Mouse (Mus musculus): ENCODE measurements around the gene Ppp1r37. TPM values are rescaled to one million over a fixed set of nuclear protein-coding genes. Genes with fewer than 3 reads are reported as not detected.

The Ppp1r37 gene
- polyA plus RNA-seq, 2 experiments = 5.6 to 84.9 TPM

- WGBS = 75% methylated on average over 5 of the region's 5 CpGs
- ATAC-seq (ENCODE audit: low FRiP score, low read depth) = no peak
- Histone ChIP-seq H3K9ac (ENCODE audit: low read depth, low read length, severe bottlenecking) (no peak overlapping the region), H3K27ac (replicated peaks; ENCODE audit: low read depth, low read length) (no peak overlapping the region), H3K4me2 (replicated peaks; ENCODE audit: low read depth, low read length, severe bottlenecking) (no peak overlapping the region), H3K27me3 (ENCODE audit: control insufficient read depth, insufficient read depth, low read length) (peaks cover 12% of the 10 kb centered on the region), H3K4me1 (ENCODE audit: control insufficient read depth, insufficient read depth, low read length) (peaks cover 5% of the 10 kb centered on the region; the same call in 1 of the 2 replicates), H3K4me3 (replicated peaks; ENCODE audit: low read length) (no peak overlapping the region), H3K9me3 (ENCODE audit: control insufficient read depth, low read length) (no peaks in the 10 kb centered on the region), H3K36me3 (ENCODE audit: control insufficient read depth, insufficient read depth, low read length) (no peaks in the 10 kb centered on the region)
- no peak for DNase-seq (ENCODE audit: low spot score)
- TF ChIP-seq POLR2A (IDR thresholded peaks at IDR 0.05; ENCODE audit: borderline replicate concordance, extremely low read depth, insufficient read depth, insufficient read length) = no peak
Observed at GRCm38 (mm10) chr7:19496214-19496555, 66.7 kb downstream of the Ppp1r37 start.

GRCm38 (mm10) chr7:19495521-19496213, 67.2 kb downstream of the Ppp1r37 start:
- no peak overlapping the region for H3K9ac ChIP-seq (ENCODE audit: low read depth, low read length, severe bottlenecking)
- no peak for TF ChIP-seq POLR2A (IDR thresholded peaks at IDR 0.05; ENCODE audit: borderline replicate concordance, extremely low read depth, insufficient read depth, insufficient read length)
- WGBS = 62% methylated on average over 20 of the region's 20 CpGs
- H3K9me3 ChIP-seq (ENCODE audit: control insufficient read depth, low read length) = no peaks in the 10 kb centered on the region
- H3K36me3 ChIP-seq (ENCODE audit: control insufficient read depth, insufficient read depth, low read length) = no peaks in the 10 kb centered on the region
- DNase-seq (ENCODE audit: low spot score) (peak; percentile 43), ATAC-seq (ENCODE audit: low FRiP score, low read depth) (no peak; the same call in 1 of the 2 replicates)
- no peak overlapping the region for H3K4me3 ChIP-seq (replicated peaks; ENCODE audit: low read length)
- peaks cover 17% of the 10 kb centered on the region for H3K27me3 ChIP-seq (ENCODE audit: control insufficient read depth, insufficient read depth, low read length)
- H3K4me2 ChIP-seq (replicated peaks; ENCODE audit: low read depth, low read length, severe bottlenecking) = no peak overlapping the region
- no peak overlapping the region for H3K27ac ChIP-seq (replicated peaks; ENCODE audit: low read depth, low read length)
- peaks cover 5% of the 10 kb centered on the region; the same call in 1 of the 2 replicates for H3K4me1 ChIP-seq (ENCODE audit: control insufficient read depth, insufficient read depth, low read length)

GRCm38 (mm10) chr7:19494751-19495474, 68.0 kb downstream of the Ppp1r37 start:
- Histone ChIP-seq H3K36me3 (ENCODE audit: control insufficient read depth, insufficient read depth, low read length) (no peaks in the 10 kb centered on the region), H3K4me3 (replicated peaks; ENCODE audit: low read length) (no peak overlapping the region), H3K4me1 (ENCODE audit: control insufficient read depth, insufficient read depth, low read length) (peaks cover 5% of the 10 kb centered on the region; the same call in 1 of the 2 replicates), H3K4me2 (replicated peaks; ENCODE audit: low read depth, low read length, severe bottlenecking) (no peak overlapping the region), H3K27ac (replicated peaks; ENCODE audit: low read depth, low read length) (no peak overlapping the region), H3K9ac (ENCODE audit: low read depth, low read length, severe bottlenecking) (no peak overlapping the region), H3K9me3 (ENCODE audit: control insufficient read depth, low read length) (no peaks in the 10 kb centered on the region), H3K27me3 (ENCODE audit: control insufficient read depth, insufficient read depth, low read length) (peaks cover 24% of the 10 kb centered on the region)
- WGBS = 85% methylated on average over 25 of the region's 25 CpGs
- TF ChIP-seq POLR2A (IDR thresholded peaks at IDR 0.05; ENCODE audit: borderline replicate concordance, extremely low read depth, insufficient read depth, insufficient read length) = no peak
- no peak for DNase-seq (ENCODE audit: low spot score)
- no peak for ATAC-seq (ENCODE audit: low FRiP score, low read depth)

- Histone ChIP-seq H3K4me2 (replicated peaks; ENCODE audit: low read depth, low read length, severe bottlenecking) (peak overlapping the region; percentile 38), H3K36me3 (ENCODE audit: control insufficient read depth, insufficient read depth, low read length) (no peaks in the 10 kb centered on the region), H3K27ac (replicated peaks; ENCODE audit: low read depth, low read length) (no peak overlapping the region), H3K4me1 (ENCODE audit: control insufficient read depth, insufficient read depth, low read length) (peaks cover 5% of the 10 kb centered on the region; the same call in 1 of the 2 replicates), H3K9ac (ENCODE audit: low read depth, low read length, severe bottlenecking) (0 out of 2 replicates have a peak overlapping the region, but pooled peaks have one; percentile 41), H3K9me3 (ENCODE audit: control insufficient read depth, low read length) (no peaks in the 10 kb centered on the region), H3K27me3 (ENCODE audit: control insufficient read depth, insufficient read depth, low read length) (peaks cover 49% of the 10 kb centered on the region), H3K4me3 (replicated peaks; ENCODE audit: low read length) (peak overlapping the region; percentile 20)
- ATAC-seq (ENCODE audit: low FRiP score, low read depth) = no peak
- DNase-seq (ENCODE audit: low spot score) = no peak
- under 1% methylated on average over 26 of the region's 26 CpGs for WGBS
- no peak for TF ChIP-seq POLR2A (IDR thresholded peaks at IDR 0.05; ENCODE audit: borderline replicate concordance, extremely low read depth, insufficient read depth, insufficient read length)
Observed at GRCm38 (mm10) chr7:19491731-19492130, 71.1 kb downstream of the Ppp1r37 start.

- H3K36me3 ChIP-seq (ENCODE audit: control insufficient read depth, insufficient read depth, low read length) = no peaks in the 10 kb centered on the region
- DNase-seq (ENCODE audit: low spot score) (no peak), ATAC-seq (ENCODE audit: low FRiP score, low read depth) (no peak)
- H3K27ac ChIP-seq (replicated peaks; ENCODE audit: low read depth, low read length) = no peak overlapping the region
- 9% methylated on average over 27 of the region's 31 CpGs for WGBS
- H3K9ac ChIP-seq (ENCODE audit: low read depth, low read length, severe bottlenecking) = no peak overlapping the region
- peak overlapping the region; percentile 21 for H3K4me3 ChIP-seq (replicated peaks; ENCODE audit: low read length)
- no peak for TF ChIP-seq POLR2A (IDR thresholded peaks at IDR 0.05; ENCODE audit: borderline replicate concordance, extremely low read depth, insufficient read depth, insufficient read length)
- peak overlapping the region; percentile 32 for H3K4me2 ChIP-seq (replicated peaks; ENCODE audit: low read depth, low read length, severe bottlenecking)
- peaks cover 49% of the 10 kb centered on the region for H3K27me3 ChIP-seq (ENCODE audit: control insufficient read depth, insufficient read depth, low read length)
- H3K9me3 ChIP-seq (ENCODE audit: control insufficient read depth, low read length) = no peaks in the 10 kb centered on the region
- H3K4me1 ChIP-seq (ENCODE audit: control insufficient read depth, insufficient read depth, low read length) = peaks cover 5% of the 10 kb centered on the region; the same call in 1 of the 2 replicates
Observed at GRCm38 (mm10) chr7:19489525-19489924, 73.4 kb downstream of the Ppp1r37 start.

Data from limb, embryonic 14.5 days (tissue).